ENCODE assay signal across 31 mouse cellular contexts in genomic region chr8:90799473-90799872, GRCm38 (mm10). TPM values are rescaled to one million over a fixed set of nuclear protein-coding genes. Genes with fewer than 3 reads are reported as not detected.
DNase-seq lines count a peak whose midpoint lies in the region; ATAC-seq lines count a peak whose summit lies in the region.
"Had no signal": no experiment of that assay in that cellular context is flagged by ENCODE, and none has a peak within 500 bp of the region (broad histone marks: within the 10 kb centered on the region; RNA-seq: fewer than 3 reads in every experiment).

No protein-coding gene starts in this region.

- no peak overlapping the region for H3K4me3 ChIP-seq in kidney, embryonic 14.5 days (ENCODE audit: low read length)
- H3K4me3 ChIP-seq: forebrain, embryonic 10.5 days; forebrain, embryonic 13.5 days; heart, adult 2 months; heart, embryonic 10.5 days; heart, embryonic 13.5 days had no signal

- no peak overlapping the region for H3K4me2 ChIP-seq in kidney, embryonic 14.5 days (replicated peaks; ENCODE audit: low read depth, low read length)
- H3K4me2 ChIP-seq: forebrain, embryonic 13.5 days; heart, embryonic 13.5 days; hindbrain, embryonic 14.5 days had no signal

- no peak overlapping the region for H3K27ac ChIP-seq in kidney, embryonic 14.5 days (ENCODE audit: low read depth, low read length)
- H3K27ac ChIP-seq: forebrain, embryonic 10.5 days; forebrain, embryonic 13.5 days; heart, adult 2 months; heart, embryonic 10.5 days; heart, embryonic 13.5 days; hindbrain, embryonic 14.5 days had no signal

- peak; percentile 60; the same call in 1 of the 2 replicates for ATAC-seq in kidney, embryonic 14.5 days (ENCODE audit: low FRiP score, low TSS enrichment)
- ATAC-seq: activated CD4-positive, CD25-positive, alpha-beta regulatory T cell, adult 4 months; forebrain, embryonic 13.5 days; forebrain, embryonic 16.5 days had no signal

- WGBS in kidney, embryonic 14.5 days: 50% methylated on average over 5 of the region's 5 CpGs

- no peaks in the 10 kb centered on the region for H3K27me3 ChIP-seq in kidney, embryonic 14.5 days (ENCODE audit: control insufficient read depth, insufficient read depth, low read length)
- no peaks in the 10 kb centered on the region for H3K27me3 ChIP-seq in splenic B cell, adult 2 months (ENCODE audit: control insufficient read depth, insufficient read depth, low read length, poor library complexity, severe bottlenecking)
- H3K27me3 ChIP-seq: CH12.LX; forebrain, embryonic 13.5 days; heart, embryonic 13.5 days had no signal

- H3K9ac ChIP-seq in kidney, embryonic 14.5 days (ENCODE audit: low read depth, low read length): no peak overlapping the region
- H3K9ac ChIP-seq: forebrain, embryonic 13.5 days; heart, embryonic 13.5 days; hindbrain, embryonic 14.5 days had no signal

- H3K4me1 ChIP-seq in kidney, embryonic 14.5 days (ENCODE audit: control insufficient read depth, insufficient read depth, low read length): peaks cover 13% of the 10 kb centered on the region

- H3K36me3 ChIP-seq in kidney, embryonic 14.5 days (ENCODE audit: control insufficient read depth, insufficient read depth, low read length): no peaks in the 10 kb centered on the region
- H3K36me3 ChIP-seq in splenic B cell, adult 2 months (ENCODE audit: control insufficient read depth, insufficient read depth, low read length, poor library complexity, severe bottlenecking): no peaks in the 10 kb centered on the region
- H3K36me3 ChIP-seq: forebrain, embryonic 10.5 days; G1E; heart, embryonic 10.5 days; heart, embryonic 13.5 days had no signal

- DNase-seq in kidney, adult 9 months: no peak
- peak; percentile 15 for DNase-seq in lung, postnatal 36 days
- DNase-seq in lung, postnatal 10 days: no peak
- peak; percentile 38 for DNase-seq in kidney, postnatal 10 days
- DNase-seq in splenic B cell, adult 2 months (ENCODE audit: low read depth, low spot score): peak; percentile 18
- DNase-seq in layer of hippocampus, postnatal 36 days: no peak
- no peak for DNase-seq in Muller cell, postnatal 12 days (ENCODE audit: inconsistent ontology term)
- DNase-seq: adrenal gland, adult 8-10 months; adrenal gland, postnatal 25 days; B cell, adult 2 months; cerebellum, adult 18-20 months; cerebellum, adult 9-10 months; cerebellum, postnatal 14 days; gastrocnemius, postnatal 10 days; gastrocnemius, postnatal 36 days; heart, adult 2 months; heart, postnatal 14 days; heart, postnatal 4 days had no signal

- H3K9me3 ChIP-seq in kidney, embryonic 14.5 days (ENCODE audit: control insufficient read depth, low read length): peaks cover 8% of the 10 kb centered on the region
- H3K9me3 ChIP-seq: forebrain, embryonic 13.5 days; heart, embryonic 10.5 days had no signal

RNA-seq across cellular contexts. Expression of gene Gm19935, which starts 17.7 kb away (rescaled TPM):
- polyA plus RNA-seq in kidney, embryonic 14.5 days (2014; fragmentation: Nextera tagmentation; extraction: Ambion mirVana): not detected in 2 replicates
- 1 to 10 TPM; 1.7 to 2.9 TPM for total RNA-seq in layer of hippocampus, postnatal 36 days (2021)
- total RNA-seq: adrenal gland, postnatal 25 days; CH12.LX; G1E; gastrocnemius, adult 18-20 months; gastrocnemius, postnatal 10 days; gastrocnemius, postnatal 36 days; granulocyte monocyte progenitor cell, adult 5-6 weeks; heart, adult 2 months; heart, postnatal 4 days had no signal
- polyA plus RNA-seq: activated CD4-positive, CD25-positive, alpha-beta regulatory T cell, adult 4 months; embryonic facial prominence, embryonic 11.5 days; forebrain, embryonic 10.5 days; forebrain, embryonic 13.5 days; G1E; heart, embryonic 10.5 days; heart, embryonic 13.5 days had no signal

RNA-seq across cellular contexts. Expression of gene Chd9, which starts 28.7 kb away (rescaled TPM):
- 61.6 and 70.1 TPM in 2 replicates for polyA plus RNA-seq in kidney, embryonic 14.5 days (2014; fragmentation: Nextera tagmentation; extraction: Ambion mirVana)
- total RNA-seq in layer of hippocampus, postnatal 36 days (2021): 100 to 1,000 TPM; 238 to 258 TPM

Comparison
In these comparisons a context has a peak if more than half of its experiments do, and no peak if none do; other contexts are left out.
1. DNase-seq: peak in lung, postnatal 36 days (single experiment), kidney, postnatal 10 days (single experiment) and splenic B cell, adult 2 months (single experiment); none in kidney, adult 9 months (single experiment), lung, postnatal 10 days (single experiment), layer of hippocampus, postnatal 36 days (0 of 2) and Muller cell, postnatal 12 days (single experiment).